ENCODE assay signal across 9 mouse cellular contexts in genomic region chr14:120840900-120841299, GRCm38 (mm10).
A peak's percentile ranks its signal among the peaks of the same experiment; 100 is the strongest.
DNase-seq lines count a peak whose midpoint lies in the region; ATAC-seq and TF ChIP-seq lines count a peak whose summit lies in the region.
"Had no signal": no experiment of that assay in that cellular context is flagged by ENCODE, and none has a peak within 500 bp of the region (broad histone marks: within the 10 kb centered on the region; RNA-seq: fewer than 3 reads in every experiment).

No protein-coding gene starts in this region.

- H3K4me2 ChIP-seq in liver, embryonic 14.5 days (ENCODE audit: low read depth) = no peak overlapping the region
- peak overlapping the region; percentile 24; the same call in 1 of the 2 replicates for H3K4me2 ChIP-seq in CH12.LX (ENCODE audit: insufficient read depth, low read depth, poor library complexity, severe bottlenecking)
- no peak overlapping the region for H3K4me2 ChIP-seq in forebrain, embryonic 14.5 days (ENCODE audit: low read length)

- no peaks in the 10 kb centered on the region for H3K9me3 ChIP-seq in liver, embryonic 14.5 days (ENCODE audit: control insufficient read depth, low read length)
- H3K9me3 ChIP-seq in CH12.LX (replicated peaks; ENCODE audit: low read length) = no peaks in the 10 kb centered on the region
- H3K9me3 ChIP-seq in forebrain, embryonic 14.5 days (replicated peaks; ENCODE audit: control insufficient read depth, low read length) = no peaks in the 10 kb centered on the region

- H3K27me3 ChIP-seq in cerebellum, adult 2 months (ENCODE audit: control insufficient read depth, insufficient read depth, low read length) = no peaks in the 10 kb centered on the region
- no peaks in the 10 kb centered on the region for H3K27me3 ChIP-seq in liver, embryonic 14.5 days (ENCODE audit: control insufficient read depth, insufficient read depth, low read length)
- H3K27me3 ChIP-seq in CH12.LX (replicated peaks) = no peaks in the 10 kb centered on the region
- no peaks in the 10 kb centered on the region for H3K27me3 ChIP-seq in forebrain, embryonic 14.5 days (replicated peaks; ENCODE audit: control insufficient read depth, insufficient read depth, low read length)

- H3K9ac ChIP-seq in liver, embryonic 14.5 days (replicated peaks) = no peak overlapping the region
- no peak overlapping the region for H3K9ac ChIP-seq in CH12.LX (ENCODE audit: insufficient read depth, low read depth)
- no peak overlapping the region for H3K9ac ChIP-seq in forebrain, embryonic 14.5 days (ENCODE audit: low read length)

- WGBS in cerebellum, adult 2 months = 85% methylated on average over 6 of the region's 6 CpGs
- 58% methylated on average over 6 of the region's 6 CpGs for WGBS in liver, embryonic 14.5 days (ENCODE audit: insufficient replicate concordance)
- WGBS in forebrain, embryonic 14.5 days = 80% methylated on average over 6 of the region's 6 CpGs

- no peak for ATAC-seq in liver, embryonic 14.5 days (ENCODE audit: insufficient read depth)
- no peak for ATAC-seq in forebrain, embryonic 14.5 days
- ATAC-seq: hindbrain, postnatal 0 days had no signal

- no peaks in the 10 kb centered on the region for H3K36me3 ChIP-seq in liver, embryonic 14.5 days (replicated peaks; ENCODE audit: control insufficient read depth, insufficient read depth, low read depth)
- H3K36me3 ChIP-seq in CH12.LX (replicated peaks in 1 of 2; ENCODE audit: control insufficient read depth in 1 of 2, insufficient read depth in 1 of 2, low read length in 1 of 2) = no peaks in the 10 kb centered on the region
- no peaks in the 10 kb centered on the region for H3K36me3 ChIP-seq in forebrain, embryonic 14.5 days (ENCODE audit: control insufficient read depth, insufficient read depth, low read length)

- in situ Hi-C loops in CH12.LX (cut with MboI; ENCODE audit: low pct_ligation_motif_present, low pct_unique_long_range_greater_than_20kb, low sequenced_read_pairs) = no loop called here

- peak; percentile 41 for TF ChIP-seq RAD21 in CH12.LX (IDR thresholded peaks at IDR 0.05; ENCODE audit: low read depth, low read length)

- H3K4me3 ChIP-seq in cerebellum, adult 2 months (replicated peaks; ENCODE audit: insufficient read depth, low read depth, low read length) = no peak overlapping the region
- H3K4me3 ChIP-seq in liver, embryonic 14.5 days (ENCODE audit: insufficient read depth in 1 of 2, low read depth in 2 of 2, low read length in 2 of 2) = no peak overlapping the region
- no peak overlapping the region for H3K4me3 ChIP-seq in CH12.LX (replicated peaks in 1 of 3; ENCODE audit: low read depth in 2 of 3, low read length in 2 of 3, poor library complexity in 1 of 3)
- no peak overlapping the region for H3K4me3 ChIP-seq in forebrain, embryonic 14.5 days (ENCODE audit: low read depth, low read length)

- H3K4me1 ChIP-seq in cerebellum, adult 2 months (ENCODE audit: control insufficient read depth, insufficient read depth, low read length) = no peaks in the 10 kb centered on the region
- H3K4me1 ChIP-seq in liver, embryonic 14.5 days (replicated peaks; ENCODE audit: control insufficient read depth in 2 of 2, insufficient read depth in 2 of 2, low read length in 1 of 2) = no peaks in the 10 kb centered on the region
- H3K4me1 ChIP-seq in CH12.LX (ENCODE audit: control insufficient read depth in 1 of 2, insufficient read depth in 2 of 2) = peaks cover 4 to 15% of the 10 kb centered on the region in 2 experiments; a peak in 3 of 4 replicates
- no peaks in the 10 kb centered on the region for H3K4me1 ChIP-seq in forebrain, embryonic 14.5 days (ENCODE audit: control insufficient read depth, insufficient read depth, low read length)

- H3K79me2 ChIP-seq in CH12.LX (replicated peaks; ENCODE audit: control insufficient read depth, extremely low read depth, insufficient read depth, poor library complexity, severe bottlenecking) = no peaks in the 10 kb centered on the region

- TF ChIP-seq EP300 in liver, embryonic 14.5 days (IDR thresholded peaks at IDR 0.05; ENCODE audit: low read depth) = no peak
- no peak for TF ChIP-seq EP300 in CH12.LX (IDR thresholded peaks at IDR 0.05; ENCODE audit: low read length)

- no peak for TF ChIP-seq CTCF in cerebellum, adult 2 months (IDR thresholded peaks at IDR 0.05; ENCODE audit: borderline replicate concordance, insufficient read depth, low read depth, low read length)
- peak; percentile 33 for TF ChIP-seq CTCF in liver, embryonic 14.5 days (IDR thresholded peaks at IDR 0.05; ENCODE audit: low read depth)
- peak; percentile 11 to 61; a peak in 3 of 4 replicates for TF ChIP-seq CTCF in CH12.LX (conservative IDR thresholded peaks at IDR 0.05 in 1 of 2, IDR thresholded peaks at IDR 0.05 in 1 of 2; ENCODE audit: low read depth in 2 of 2, low read length in 2 of 2)

- dilution Hi-C loops in CH12.LX (cut with MboI; ENCODE audit: extremely low pct_ligation_motif_present, extremely low pct_unique_long_range_greater_than_20kb, low sequenced_read_pairs) = no loop called here

- TF ChIP-seq POLR2A in cerebellum, adult 2 months (IDR thresholded peaks at IDR 0.05; ENCODE audit: borderline replicate concordance, insufficient read depth, low read length) = no peak
- TF ChIP-seq POLR2A in CH12.LX (IDR thresholded peaks at IDR 0.05; ENCODE audit: low read depth, low read length) = no peak

- H3K27ac ChIP-seq in cerebellum, adult 2 months (ENCODE audit: insufficient read depth, low read length) = no peak overlapping the region
- H3K27ac ChIP-seq in liver, embryonic 14.5 days = no peak overlapping the region
- H3K27ac ChIP-seq in CH12.LX (ENCODE audit: insufficient read depth, low read depth) = no peak overlapping the region
- H3K27ac ChIP-seq in forebrain, embryonic 14.5 days (ENCODE audit: low read depth, low read length) = no peak overlapping the region
- H3K27ac ChIP-seq: hindbrain, postnatal 0 days had no signal

- peak; percentile 38 to 47 for DNase-seq in cerebellum, postnatal 10 days
- DNase-seq in cerebellum, adult 2 months = no peak
- DNase-seq in liver, embryonic 14.5 days (ENCODE audit: low read depth in 3 of 3, low spot score in 3 of 3) = no peak
- DNase-seq in liver = no peak
- no peak for DNase-seq in CH12.LX (ENCODE audit: extremely low read depth)
- peak; percentile 16 for DNase-seq in induced T-regulatory cell, adult 2 months (ENCODE audit: low read depth)
- DNase-seq in forebrain, embryonic 14.5 days (ENCODE audit: low spot score) = no peak
- DNase-seq in Muller cell, postnatal 12 days (ENCODE audit: inconsistent ontology term) = no peak

TF ChIP-seq in CH12.LX, 34 proteins besides CTCF, POLR2A, EP300 and RAD21:
- TF ChIP-seq SMC3 (IDR thresholded peaks at IDR 0.05; ENCODE audit: low read depth, low read length) = peak; percentile 38
- TF ChIP-seq KAT2A (IDR thresholded peaks at IDR 0.05; ENCODE audit: insufficient replicate concordance, low read length) = no peak

Comparison
In these comparisons a context has a peak if more than half of its experiments do, and no peak if none do; other contexts are left out.
1. DNase-seq: peak in cerebellum, postnatal 10 days (2 of 2) and induced T-regulatory cell, adult 2 months (single experiment); none in cerebellum, adult 2 months (0 of 2), liver, embryonic 14.5 days (0 of 3), liver (single experiment), CH12.LX (single experiment), forebrain, embryonic 14.5 days (single experiment) and Muller cell, postnatal 12 days (single experiment).